Mouse (Mus musculus) CH12.LX (cell line): Measurements from ENCODE around the gene Btbd17. TPM values are rescaled to one million over a fixed set of nuclear protein-coding genes. Genes with fewer than 3 reads are reported as not detected.

Experiments used
- DNase-seq: peaks from one replicate; pipeline ENCODE4 v3.0.0-alpha.2; 2013; ENCODE audit errors: extremely low read depth
- H3K27ac ChIP-seq: 2 replicates; pipeline ENCODE4 v1.5.1; 2012; ENCODE audit warnings: low read depth, mild to moderate bottlenecking, control low read depth, moderate library complexity; ENCODE audit not compliant: insufficient read depth
- H3K27me3 ChIP-seq: replicated peaks from 2 replicates; pipeline ENCODE3; 2012; ENCODE audit warnings: inconsistent platforms
- H3K36me3 ChIP-seq, 2 experiments: replicated peaks in 1 of 2; 2 replicates each; pipeline versions ENCODE3 to v1.6.1; 2012; ENCODE audit warnings: inconsistent platforms in 1 of 2, low read length in 1 of 2, mild to moderate bottlenecking in 1 of 2, mixed read lengths in 1 of 2, moderate library complexity in 1 of 2; ENCODE audit not compliant: control insufficient read depth in 1 of 2, insufficient read depth in 1 of 2
- H3K4me1 ChIP-seq, 2 experiments: 2 replicates each; pipeline ENCODE4 v1.6.1; 2012; ENCODE audit warnings: inconsistent platforms in 1 of 2, moderate library complexity in 1 of 2; ENCODE audit not compliant: insufficient read depth in 2 of 2, control insufficient read depth in 1 of 2
- H3K4me2 ChIP-seq: 2 replicates; pipeline ENCODE4 v1.6.1; 2012; ENCODE audit warnings: low read depth, mild to moderate bottlenecking, control low read depth; ENCODE audit not compliant: poor library complexity, insufficient read depth, severe bottlenecking
- H3K4me3 ChIP-seq, 3 experiments: fragments of 150-350 bp in 1 of 3; sonication (generic) in 1 of 3; replicated peaks in 1 of 3; 2 replicates each; pipeline versions ENCODE3 to v1.5.1; 2011 to 2012; ENCODE audit warnings: low read depth in 2 of 3, low read length in 2 of 3, mild to moderate bottlenecking in 2 of 3, moderate library complexity in 2 of 3, control low read depth in 1 of 3, improper control_type of control experiment in 1 of 3, inconsistent platforms in 1 of 3, mixed read lengths in 1 of 3; ENCODE audit not compliant: poor library complexity in 1 of 3
- H3K79me2 ChIP-seq: replicated peaks from 2 replicates; pipeline ENCODE4 v1.6.1; 2012; ENCODE audit warnings: mild to moderate bottlenecking, moderate library complexity; ENCODE audit not compliant: control insufficient read depth, poor library complexity, insufficient read depth, severe bottlenecking; ENCODE audit errors: extremely low read depth
- H3K9ac ChIP-seq: 2 replicates; pipeline ENCODE4 v1.6.1; 2012; ENCODE audit warnings: low read depth, mild to moderate bottlenecking, control low read depth, moderate library complexity; ENCODE audit not compliant: insufficient read depth
- H3K9me3 ChIP-seq: replicated peaks from 2 replicates; pipeline ENCODE3; 2012; ENCODE audit warnings: low read length, inconsistent platforms, mixed read lengths
- CHD2 ChIP-seq: IDR thresholded peaks from 2 replicates; pipeline ENCODE4 v1.6.1; 2011; ENCODE audit warnings: low read length, improper control_type of control experiment
- CTCF ChIP-seq, 2 experiments: IDR thresholded peaks in 1 of 2; conservative IDR thresholded peaks in 1 of 2; 2 replicates each; pipeline ENCODE4 v1.5.1; 2011 to 2012; ENCODE audit warnings: low read depth in 2 of 2, low read length in 2 of 2, improper control_type of control experiment in 1 of 2, inconsistent platforms in 1 of 2, mild to moderate bottlenecking in 1 of 2, moderate library complexity in 1 of 2
- EP300 ChIP-seq: IDR thresholded peaks from 2 replicates; pipeline ENCODE4 v1.6.1; 2011; ENCODE audit warnings: low read length, improper control_type of control experiment
- ETS1 ChIP-seq: conservative IDR thresholded peaks from 2 replicates; pipeline ENCODE4 v1.6.1; 2012; ENCODE audit warnings: low read depth, mild to moderate bottlenecking, inconsistent platforms, low read length, improper control_type of control experiment, moderate library complexity
- HCFC1 ChIP-seq: IDR thresholded peaks from 2 replicates; pipeline ENCODE4 v1.6.1; 2012; ENCODE audit warnings: low read depth, mild to moderate bottlenecking, inconsistent platforms, low read length, improper control_type of control experiment
- MAFK ChIP-seq: IDR thresholded peaks from 2 replicates; pipeline ENCODE4 v1.6.1; 2011; ENCODE audit warnings: low read length, improper control_type of control experiment; ENCODE audit not compliant: insufficient replicate concordance
- MAZ ChIP-seq: IDR thresholded peaks from 2 replicates; pipeline ENCODE4 v1.6.1; 2012; ENCODE audit warnings: low read depth, mild to moderate bottlenecking, inconsistent platforms, low read length, improper control_type of control experiment, moderate library complexity
- MEF2A ChIP-seq: IDR thresholded peaks from 2 replicates; pipeline ENCODE4 v1.6.1; 2014; ENCODE audit warnings: low read depth, mild to moderate bottlenecking, inconsistent platforms, low read length, improper control_type of control experiment, borderline replicate concordance
- MXI1 ChIP-seq: IDR thresholded peaks from 2 replicates; pipeline ENCODE4 v1.6.1; 2011; ENCODE audit warnings: mild to moderate bottlenecking, low read depth, low read length, improper control_type of control experiment
- NELFE ChIP-seq: IDR thresholded peaks from 2 replicates; pipeline ENCODE4 v1.6.1; 2011; ENCODE audit warnings: low read depth, low read length, improper control_type of control experiment
- PAX5 ChIP-seq: IDR thresholded peaks from 2 replicates; pipeline ENCODE4 v1.6.1; 2012; ENCODE audit warnings: low read length, inconsistent platforms, mixed read lengths
- POLR2A ChIP-seq: IDR thresholded peaks from 2 replicates; pipeline ENCODE4 v1.6.1; 2011; ENCODE audit warnings: low read depth, mild to moderate bottlenecking, improper control_type of control experiment, low read length
- RAD21 ChIP-seq: IDR thresholded peaks from 2 replicates; pipeline ENCODE4 v1.6.1; 2011; ENCODE audit warnings: low read depth, mild to moderate bottlenecking, low read length, improper control_type of control experiment, moderate library complexity
- RCOR1 ChIP-seq: conservative IDR thresholded peaks from 2 replicates; pipeline ENCODE4 v1.6.1; 2012; ENCODE audit warnings: low read depth, mild to moderate bottlenecking, inconsistent platforms, low read length, improper control_type of control experiment
- SIN3A ChIP-seq: IDR thresholded peaks from 2 replicates; pipeline ENCODE4 v1.6.1; 2012; ENCODE audit warnings: low read length, improper control_type of control experiment, inconsistent platforms
- SMC3 ChIP-seq: IDR thresholded peaks from 2 replicates; pipeline ENCODE4 v1.6.1; 2011; ENCODE audit warnings: low read depth, low read length, improper control_type of control experiment
- TBP ChIP-seq: conservative IDR thresholded peaks from 2 replicates; pipeline ENCODE4 v1.6.1; 2011; ENCODE audit warnings: low read depth, low read length, improper control_type of control experiment
- TCF12 ChIP-seq: IDR thresholded peaks from 2 replicates; pipeline ENCODE4 v1.6.1; 2014; ENCODE audit warnings: low read depth, mild to moderate bottlenecking, inconsistent platforms, low read length, improper control_type of control experiment
- UBTF ChIP-seq: IDR thresholded peaks from 2 replicates; pipeline ENCODE4 v1.6.1; 2012; ENCODE audit warnings: low read depth, mild to moderate bottlenecking, inconsistent platforms, low read length, improper control_type of control experiment, moderate library complexity
- ZC3H11A ChIP-seq: IDR thresholded peaks from 2 replicates; pipeline ENCODE4 v1.6.1; 2012; ENCODE audit warnings: low read depth, mild to moderate bottlenecking, inconsistent platforms, low read length, improper control_type of control experiment
- ZKSCAN1 ChIP-seq: IDR thresholded peaks from 2 replicates; pipeline ENCODE4 v1.6.1; 2012; ENCODE audit warnings: low read depth, inconsistent platforms, low read length, improper control_type of control experiment, borderline replicate concordance
- dilution Hi-C: fragments of 300-500 bp; cut with MboI; formaldehyde crosslinking; loops from 2 replicates; pipeline ENCODE4 v1.14.3; 2020; ENCODE audit warnings: low sequenced_read_pairs; ENCODE audit not compliant: extremely low pct_unique_long_range_greater_than_20kb, extremely low pct_ligation_motif_present
- in situ Hi-C: fragments of 300-500 bp; cut with MboI; formaldehyde crosslinking; loops from 3 replicates; pipeline ENCODE4 v1.14.3; 2019; ENCODE audit warnings: low sequenced_read_pairs, low pct_ligation_motif_present, low pct_unique_long_range_greater_than_20kb, mixed read lengths
- polyA plus RNA-seq: library from polyadenylated mRNA; unstranded; fragments of >175 nt; gene quantifications from 2 replicates; pipeline ENCODE4 v1.2.1, GENCODE M21; 2012; ENCODE audit warnings: low read depth; ENCODE audit not compliant: insufficient read length
- total RNA-seq, 2 experiments: library from RNA; depleted of rRNA; stranded (reverse); fragments of 300-350 nt in 1 of 2; fragments of >200 nt in 1 of 2; gene quantifications; 2 replicates each; pipeline ENCODE4 v1.2.3; 2012 to 2014

The Btbd17 gene
- total and polyA plus RNA-seq, 3 experiments: not detected

GRCm38 (mm10) chr11:114794691-114795090 is 1.1 kb downstream of the Btbd17 start:
- DNase-seq: no peak
- H3K4me3 ChIP-seq: no peak overlapping the region
- in situ Hi-C loops: loop anchor here (5.0 kb wide), 1 partner anchor 42 kb away; no protein-coding TSS in a partner anchor
- H3K9ac ChIP-seq: no peak overlapping the region
- TF ChIP-seq UBTF: no peak
- TF ChIP-seq SIN3A: 0 out of 2 replicates have a peak, but pooled peaks have one; percentile 2
- TF ChIP-seq, all 38 proteins: peak for 1
- no peak overlapping the region for H3K4me2 ChIP-seq
- peaks cover 0 to 4% of the 10 kb centered on the region in 2 experiments for H3K36me3 ChIP-seq
- H3K27ac ChIP-seq: no peak overlapping the region
- H3K9me3 ChIP-seq: peaks cover 11% of the 10 kb centered on the region
- dilution Hi-C loops: no loop called here
- H3K27me3 ChIP-seq: peaks cover 30% of the 10 kb centered on the region
- H3K4me1 ChIP-seq: peaks cover 3 to 21% of the 10 kb centered on the region in 2 experiments; a peak in 3 of 4 replicates
- no peaks in the 10 kb centered on the region for H3K79me2 ChIP-seq

GRCm38 (mm10) chr11:114793868-114794545 is 1.7 kb downstream of the Btbd17 start:
- TF ChIP-seq ZKSCAN1 (no peak), RAD21 (no peak), PAX5 (no peak), NELFE (no peak)
- H3K9ac ChIP-seq: no peak overlapping the region
- in situ Hi-C loops: no loop called here
- H3K79me2 ChIP-seq: no peaks in the 10 kb centered on the region
- peaks cover 4 to 26% of the 10 kb centered on the region in 2 experiments; a peak in 3 of 4 replicates for H3K4me1 ChIP-seq
- dilution Hi-C loops: no loop called here
- peaks cover 11% of the 10 kb centered on the region for H3K9me3 ChIP-seq
- no peak for DNase-seq
- no peak overlapping the region for H3K4me3 ChIP-seq
- H3K4me2 ChIP-seq: no peak overlapping the region
- no peak overlapping the region for H3K27ac ChIP-seq
- H3K27me3 ChIP-seq: peaks cover 28% of the 10 kb centered on the region
- peaks cover 0 to 4% of the 10 kb centered on the region in 2 experiments for H3K36me3 ChIP-seq

- Histone ChIP-seq H3K79me2 (no peaks in the 10 kb centered on the region), H3K4me1 (peaks cover 7 to 32% of the 10 kb centered on the region in 2 experiments; a peak in 3 of 4 replicates), H3K4me2 (no peak overlapping the region), H3K36me3 (peaks cover 0 to 4% of the 10 kb centered on the region in 2 experiments), H3K9me3 (peaks cover 11% of the 10 kb centered on the region), H3K9ac (no peak overlapping the region), H3K27ac (no peak overlapping the region), H3K4me3 (no peak overlapping the region), H3K27me3 (peaks cover 24% of the 10 kb centered on the region)
- TF ChIP-seq MEF2A: no peak
- no peak for TF ChIP-seq POLR2A
- TF ChIP-seq SMC3: no peak
- TF ChIP-seq ETS1: no peak
- no peak for TF ChIP-seq EP300
- TF ChIP-seq CHD2: no peak
- no peak for TF ChIP-seq RCOR1
- TF ChIP-seq TBP: no peak
- TF ChIP-seq CTCF (conservative IDR thresholded peaks at IDR 0.05 in 1 of 2, IDR thresholded peaks at IDR 0.05 in 1 of 2; ENCODE audit: low read depth in 2 of 2, low read length in 2 of 2): no peak
- TF ChIP-seq PAX5: no peak
- no peak for TF ChIP-seq TCF12
- TF ChIP-seq HCFC1: no peak
- no peak for TF ChIP-seq RAD21
- no peak for TF ChIP-seq MAZ
- no peak for TF ChIP-seq MAFK
- no peak for TF ChIP-seq UBTF
- no peak for TF ChIP-seq MXI1
- no peak for TF ChIP-seq ZC3H11A
- dilution Hi-C loops: no loop called here
- in situ Hi-C loops: no loop called here
- DNase-seq: no peak
Measured at GRCm38 (mm10) chr11:114792931-114793494, 2.7 kb downstream of the Btbd17 start.
